Mouse (Mus musculus) stomach, postnatal 0 days (tissue): ENCODE results near the gene Vps13d.

ENCODE experiments used
- CTCF ChIP-seq: IDR thresholded peaks from 2 replicates; pipeline ENCODE4 v1.5.1; 2016; ENCODE audit warnings: antibody characterized with exemption, low read depth, mild to moderate bottlenecking, moderate library complexity
- EP300 ChIP-seq: optimal IDR thresholded peaks from 2 replicates; pipeline ENCODE3; 2016; ENCODE audit warnings: antibody characterized with exemption

DNA sequence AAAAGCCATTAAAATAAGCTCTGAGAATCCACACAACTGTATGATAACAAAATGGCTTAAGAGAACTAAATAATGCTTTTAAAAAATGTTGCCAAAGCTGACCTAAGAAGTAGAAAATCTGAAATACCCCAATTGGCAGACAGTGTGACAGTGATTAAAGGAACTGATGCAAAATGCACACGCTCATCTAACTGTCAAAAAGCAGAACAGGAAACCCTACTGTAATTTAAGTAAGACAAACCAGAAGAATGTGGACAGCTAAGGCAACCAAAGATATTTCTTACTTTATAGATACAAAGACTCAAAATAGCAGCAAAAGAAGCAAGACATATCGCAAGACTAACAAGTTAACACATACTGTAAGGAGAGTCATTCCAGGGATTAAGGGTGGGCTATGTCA is 223.8 kb downstream of the Vps13d start:
- no peak for TF ChIP-seq CTCF
- no peak for TF ChIP-seq EP300
